Mouse (Mus musculus): ENCODE data around the gene Pars2. TPM values are rescaled to one million over a fixed set of nuclear protein-coding genes. Genes with fewer than 3 reads are reported as not detected.

Pars2 gene
- 12.9 and 13.5 TPM in 2 replicates for polyA plus RNA-seq (2015; fragmentation: Nextera tagmentation; extraction: Ambion mirVana)

GRCm38 (mm10) chr4:106650833-106651527 is at the start of gene Pars2:
Gene Pars2, plus strand, starts transcription at chr4:106651069.
- peaks cover 9% of the 10 kb centered on the region for H3K4me1 ChIP-seq
- H3K27ac ChIP-seq: peak within 1 kb of the TSS; percentile 48
- 2% methylated on average over 40 of the region's 40 CpGs for WGBS
- H3K4me2 ChIP-seq: peak within 1 kb of the TSS; percentile 93
- no peaks in the 10 kb centered on the region for H3K9me3 ChIP-seq
- H3K4me3 ChIP-seq: peak within 1 kb of the TSS; percentile 66
- peak; percentile 98 for ATAC-seq (ENCODE audit: borderline replicate concordance, extremely low read depth, low FRiP score, low TSS enrichment)
- no peaks in the 10 kb centered on the region for H3K27me3 ChIP-seq
- H3K9ac ChIP-seq: peak within 1 kb of the TSS; percentile 68
- H3K36me3 ChIP-seq: peaks cover 18% of the 10 kb centered on the region

GRCm38 (mm10) chr4:106606639-106607554 is 44.0 kb upstream of the Pars2 start:
- Histone ChIP-seq H3K4me3 (no peak overlapping the region), H3K27ac (no peak overlapping the region), H3K27me3 (no peaks in the 10 kb centered on the region), H3K4me1 (0 out of 2 replicates have a peak, but pooled peaks cover 3% of the 10 kb centered on the region), H3K36me3 (no peaks in the 10 kb centered on the region), H3K9me3 (no peaks in the 10 kb centered on the region), H3K4me2 (peak overlapping the region; percentile 39), H3K9ac (no peak overlapping the region)
- 28% methylated on average over 18 of the region's 18 CpGs for WGBS
- peak; percentile 84; the same call in 1 of the 2 replicates for ATAC-seq (ENCODE audit: borderline replicate concordance, extremely low read depth, low FRiP score, low TSS enrichment)

DNA sequence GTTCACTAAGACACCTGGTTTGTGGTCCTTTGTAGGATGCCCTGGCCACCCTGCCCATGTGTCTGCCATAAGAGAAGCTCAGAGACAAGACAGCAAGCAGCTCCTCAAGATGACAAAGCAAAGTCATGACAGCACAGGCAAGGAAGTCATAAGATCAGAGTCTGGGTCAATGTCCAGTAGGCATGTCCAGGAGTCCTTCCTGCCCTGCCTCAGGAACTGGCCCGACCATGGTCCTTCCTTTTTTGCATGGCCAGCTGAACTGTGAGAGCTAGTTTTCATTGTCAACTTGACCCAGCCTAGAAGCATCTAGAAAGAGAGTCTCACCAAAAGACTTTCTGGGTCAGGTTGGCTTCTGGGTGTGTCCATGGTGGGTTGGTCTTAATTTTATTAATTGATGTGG is 43.0 kb upstream of the Pars2 start:
- H3K9ac ChIP-seq: no peak overlapping the region
- ATAC-seq (ENCODE audit: borderline replicate concordance, extremely low read depth, low FRiP score, low TSS enrichment): no peak
- H3K36me3 ChIP-seq: no peaks in the 10 kb centered on the region
- H3K27ac ChIP-seq: no peak overlapping the region
- H3K27me3 ChIP-seq: no peaks in the 10 kb centered on the region
- 0 out of 2 replicates have a peak, but pooled peaks cover 3% of the 10 kb centered on the region for H3K4me1 ChIP-seq
- no peak overlapping the region for H3K4me2 ChIP-seq
- no peaks in the 10 kb centered on the region for H3K9me3 ChIP-seq
- no peak overlapping the region for H3K4me3 ChIP-seq
- 95% methylated on average over 1 of the region's 1 CpGs for WGBS

GRCm38 (mm10) chr4:106613105-106613504 is 37.8 kb upstream of the Pars2 start:
- no peak for ATAC-seq (ENCODE audit: borderline replicate concordance, extremely low read depth, low FRiP score, low TSS enrichment)
- H3K27me3 ChIP-seq: 0 out of 2 replicates have a peak, but pooled peaks cover 8% of the 10 kb centered on the region
- no peak overlapping the region for H3K4me3 ChIP-seq
- H3K9me3 ChIP-seq: no peaks in the 10 kb centered on the region
- 72% methylated on average over 8 of the region's 8 CpGs for WGBS
- no peak overlapping the region for H3K27ac ChIP-seq
- H3K36me3 ChIP-seq: no peaks in the 10 kb centered on the region
- no peak overlapping the region for H3K9ac ChIP-seq
- no peaks in the 10 kb centered on the region for H3K4me1 ChIP-seq
- no peak overlapping the region for H3K4me2 ChIP-seq

DNA sequence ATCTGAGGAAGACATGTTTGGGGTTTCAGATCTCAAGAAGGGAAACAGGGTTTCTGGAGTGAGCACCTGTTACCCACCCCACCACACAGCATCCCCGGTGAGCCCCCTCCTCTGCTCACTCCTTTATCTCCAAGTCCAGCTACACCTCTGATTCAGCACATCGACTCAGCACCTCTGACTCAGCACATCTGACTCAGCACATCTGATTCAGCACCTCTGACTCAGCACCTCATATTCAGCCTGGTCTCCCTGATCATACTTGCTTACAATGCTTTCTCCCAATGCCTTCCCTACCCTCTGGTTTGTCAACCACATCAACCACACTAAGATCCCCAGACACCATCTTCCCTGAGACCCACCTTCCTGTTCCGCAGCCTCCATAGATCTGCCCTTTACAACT is 37.3 kb upstream of the Pars2 start:
- Histone ChIP-seq H3K4me2 (no peak overlapping the region), H3K4me3 (no peak overlapping the region), H3K9ac (no peak overlapping the region), H3K27me3 (0 out of 2 replicates have a peak, but pooled peaks cover 8% of the 10 kb centered on the region), H3K36me3 (no peaks in the 10 kb centered on the region), H3K4me1 (no peaks in the 10 kb centered on the region), H3K27ac (no peak overlapping the region), H3K9me3 (no peaks in the 10 kb centered on the region)
- no peak for ATAC-seq (ENCODE audit: borderline replicate concordance, extremely low read depth, low FRiP score, low TSS enrichment)
- 67% methylated on average over 3 of the region's 3 CpGs for WGBS

DNA sequence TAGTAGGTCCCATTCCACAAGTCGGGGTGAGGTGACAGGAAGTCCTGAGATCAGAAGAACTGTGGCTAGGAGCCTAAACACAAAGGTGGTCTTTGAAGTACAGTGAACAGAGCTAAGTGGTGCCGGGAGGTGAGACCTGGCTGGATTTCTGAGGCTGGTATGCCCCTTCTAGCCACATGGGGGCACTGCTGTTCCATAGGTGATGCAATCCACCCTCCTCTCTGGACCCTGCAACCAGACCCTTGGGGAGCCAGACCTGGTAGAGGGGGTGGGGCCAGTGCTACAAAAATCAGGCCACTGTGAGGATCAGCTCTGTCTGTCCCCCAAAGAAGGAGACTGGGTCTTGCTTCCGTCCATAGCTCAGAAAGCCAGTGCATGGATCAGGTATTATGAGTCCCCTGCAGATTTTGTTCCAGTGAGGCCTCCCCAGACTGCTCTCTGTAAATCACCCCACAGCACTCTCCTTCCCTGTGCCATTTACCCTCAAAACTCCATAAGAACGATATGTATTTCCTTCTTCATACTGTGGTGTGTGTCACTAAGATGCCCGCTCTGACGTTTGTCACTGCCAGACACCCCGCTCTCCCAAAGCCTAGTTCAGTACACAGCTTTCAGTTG is 36.6 kb upstream of the Pars2 start:
- Histone ChIP-seq H3K36me3 (no peaks in the 10 kb centered on the region), H3K9me3 (no peaks in the 10 kb centered on the region), H3K4me2 (no peak overlapping the region), H3K9ac (no peak overlapping the region), H3K4me1 (no peaks in the 10 kb centered on the region), H3K27ac (no peak overlapping the region), H3K27me3 (0 out of 2 replicates have a peak, but pooled peaks cover 8% of the 10 kb centered on the region), H3K4me3 (no peak overlapping the region)
- WGBS: 44% methylated on average over 7 of the region's 7 CpGs
- ATAC-seq (ENCODE audit: borderline replicate concordance, extremely low read depth, low FRiP score, low TSS enrichment): peak; percentile 44; the same call in 1 of the 2 replicates

GRCm38 (mm10) chr4:106614881-106615280 is 36.0 kb upstream of the Pars2 start:
- Histone ChIP-seq H3K4me3 (no peak overlapping the region), H3K36me3 (no peaks in the 10 kb centered on the region), H3K9ac (no peak overlapping the region), H3K27ac (no peak overlapping the region), H3K27me3 (0 out of 2 replicates have a peak, but pooled peaks cover 8% of the 10 kb centered on the region), H3K9me3 (no peaks in the 10 kb centered on the region), H3K4me1 (no peaks in the 10 kb centered on the region), H3K4me2 (no peak overlapping the region)
- WGBS: 76% methylated on average over 9 of the region's 9 CpGs
- ATAC-seq (ENCODE audit: borderline replicate concordance, extremely low read depth, low FRiP score, low TSS enrichment): no peak

DNA sequence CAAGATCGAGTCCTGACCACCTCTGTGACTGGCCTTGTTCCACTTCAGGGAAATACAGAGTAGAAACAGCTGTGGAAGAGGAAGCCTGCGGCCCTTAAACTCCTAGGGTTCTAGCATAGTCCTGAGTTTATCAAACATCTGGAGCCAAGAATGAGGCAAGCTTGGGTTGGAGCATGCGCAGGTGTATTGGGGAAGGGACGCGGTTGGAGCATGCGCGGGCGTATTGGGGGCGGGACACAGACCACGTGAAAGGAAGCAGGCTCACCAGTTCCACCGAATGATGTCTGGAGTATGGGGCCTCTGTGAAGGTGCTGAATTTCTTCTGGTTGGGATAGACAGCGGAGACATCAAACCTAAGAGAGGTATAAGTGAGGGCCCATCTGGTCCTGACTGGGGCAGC is 35.2 kb upstream of the Pars2 start:
- Histone ChIP-seq H3K27me3 (0 out of 2 replicates have a peak, but pooled peaks cover 8% of the 10 kb centered on the region), H3K4me2 (no peak overlapping the region), H3K4me1 (no peaks in the 10 kb centered on the region), H3K9me3 (no peaks in the 10 kb centered on the region), H3K4me3 (no peak overlapping the region), H3K36me3 (no peaks in the 10 kb centered on the region), H3K27ac (no peak overlapping the region), H3K9ac (no peak overlapping the region)
- WGBS: 67% methylated on average over 12 of the region's 12 CpGs
- ATAC-seq (ENCODE audit: borderline replicate concordance, extremely low read depth, low FRiP score, low TSS enrichment): no peak

GRCm38 (mm10) chr4:106617056-106617455 is 33.8 kb upstream of the Pars2 start, which contains the start of gene Lexm:
Gene Lexm, minus strand, starts transcription at chr4:106617241.
- H3K4me1 ChIP-seq: peaks cover 7% of the 10 kb centered on the region; the same call in 1 of the 2 replicates
- WGBS: under 1% methylated on average over 19 of the region's 19 CpGs
- peaks cover 15% of the 10 kb centered on the region for H3K27me3 ChIP-seq
- no peaks in the 10 kb centered on the region for H3K36me3 ChIP-seq
- no peak within 1 kb of the TSS for H3K27ac ChIP-seq
- ATAC-seq (ENCODE audit: borderline replicate concordance, extremely low read depth, low FRiP score, low TSS enrichment): no peak
- no peak within 1 kb of the TSS for H3K4me3 ChIP-seq
- H3K9ac ChIP-seq: no peak within 1 kb of the TSS
- H3K9me3 ChIP-seq: no peaks in the 10 kb centered on the region
- H3K4me2 ChIP-seq: peak within 1 kb of the TSS; percentile 36

- no peaks in the 10 kb centered on the region for H3K9me3 ChIP-seq
- no peak for ATAC-seq (ENCODE audit: borderline replicate concordance, extremely low read depth, low FRiP score, low TSS enrichment)
- peaks cover 14% of the 10 kb centered on the region; the same call in 1 of the 2 replicates for H3K4me1 ChIP-seq
- no peak overlapping the region for H3K4me2 ChIP-seq
- no peak overlapping the region for H3K9ac ChIP-seq
- 83% methylated on average over 4 of the region's 4 CpGs for WGBS
- peaks cover 33% of the 10 kb centered on the region for H3K27me3 ChIP-seq
- no peaks in the 10 kb centered on the region for H3K36me3 ChIP-seq
- no peak overlapping the region for H3K27ac ChIP-seq
- H3K4me3 ChIP-seq: no peak overlapping the region
These were observed 32.0 kb upstream of the Pars2 start for GRCm38 (mm10) chr4:106618898-106619297.

DNA sequence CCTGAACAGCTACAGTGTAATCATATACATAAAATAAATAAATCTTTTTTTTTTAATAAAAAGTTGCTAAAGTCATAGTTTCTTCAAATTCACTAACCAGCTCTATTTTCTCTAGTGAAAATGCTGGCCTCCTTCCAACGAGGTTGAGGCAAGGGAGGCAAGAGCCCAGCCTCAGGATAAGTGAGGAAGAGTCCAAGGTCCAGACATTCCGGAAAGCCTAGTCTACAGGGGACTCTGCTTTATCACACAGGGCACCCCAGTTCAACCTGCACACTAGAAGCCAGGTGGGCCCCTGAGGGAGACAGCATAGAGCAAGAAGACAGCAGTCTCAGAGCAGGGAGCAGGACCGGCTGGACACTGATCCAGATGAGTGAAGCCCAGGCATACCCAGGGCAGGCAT is 29.4 kb upstream of the Pars2 start:
- no peak for ATAC-seq (ENCODE audit: borderline replicate concordance, extremely low read depth, low FRiP score, low TSS enrichment)
- H3K9me3 ChIP-seq: no peaks in the 10 kb centered on the region
- H3K9ac ChIP-seq: no peak overlapping the region
- no peak overlapping the region for H3K4me3 ChIP-seq
- H3K4me2 ChIP-seq: peak overlapping the region; percentile 58; the same call in 1 of the 2 replicates
- WGBS: 46% methylated on average over 3 of the region's 3 CpGs
- H3K4me1 ChIP-seq: peaks cover 14% of the 10 kb centered on the region; the same call in 1 of the 2 replicates
- H3K27me3 ChIP-seq: peaks cover 53% of the 10 kb centered on the region
- no peaks in the 10 kb centered on the region for H3K36me3 ChIP-seq
- H3K27ac ChIP-seq: no peak overlapping the region

Measured in lung, embryonic 15.5 days (tissue).